Mouse (Mus musculus): Measurements from ENCODE around the gene Oscar.

GRCm38 (mm10) chr7:3644672-3645487 lies 28.9 kb upstream of the Oscar start, which contains the start of gene Cnot3:
- TF ChIP-seq POLR2A (IDR thresholded peaks at IDR 0.05; ENCODE audit: insufficient read depth, low read length) (no peak), CTCF (IDR thresholded peaks at IDR 0.05; ENCODE audit: low read depth, low read length) (no peak), EP300 (IDR thresholded peaks at IDR 0.05; ENCODE audit: insufficient read depth, low read depth, low read length) (no peak)
